ENCODE assay signal across 24 mouse cellular contexts in the genomic region with DNA sequence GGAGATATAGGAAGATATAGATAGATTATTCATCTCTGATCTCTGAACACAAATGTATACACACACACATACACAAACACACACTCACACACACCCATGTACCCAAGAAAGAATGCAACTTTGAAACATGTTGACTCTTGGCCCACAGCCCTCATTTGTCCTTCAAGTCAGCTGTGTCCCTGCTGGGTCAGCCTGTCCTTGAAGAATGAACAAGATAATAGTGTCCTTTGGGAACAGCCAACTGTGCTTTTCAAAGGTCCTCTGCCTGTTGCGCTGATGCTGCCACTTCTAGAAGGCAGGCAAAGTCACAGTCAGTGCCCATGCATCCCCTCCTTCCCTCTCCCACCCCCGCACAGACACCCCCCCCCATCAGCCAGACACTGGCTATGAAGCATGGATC.
A peak's percentile ranks its signal among the peaks of the same experiment; 100 is the strongest.
DNase-seq lines count a peak whose midpoint lies in the region; ATAC-seq lines count a peak whose summit lies in the region.
"Had no signal": no experiment of that assay in that cellular context is flagged by ENCODE, and none has a peak within 500 bp of the region (broad histone marks: within the 10 kb centered on the region; RNA-seq: fewer than 3 reads in every experiment).

No protein-coding gene starts in this region.

- no peak overlapping the region for H3K4me3 ChIP-seq in heart, embryonic 13.5 days
- H3K4me3 ChIP-seq: embryonic facial prominence, embryonic 13.5 days; forebrain, embryonic 12.5 days; heart, adult 2 months; hindbrain, embryonic 12.5 days had no signal

- H3K27ac ChIP-seq in heart, embryonic 13.5 days (replicated peaks): 0 out of 2 replicates have a peak overlapping the region, but pooled peaks have one; percentile 20
- H3K27ac ChIP-seq: embryonic facial prominence, embryonic 13.5 days; forebrain, embryonic 12.5 days; heart, adult 2 months; hindbrain, embryonic 12.5 days had no signal

- no peak overlapping the region for H3K4me2 ChIP-seq in heart, embryonic 13.5 days
- H3K4me2 ChIP-seq: embryonic facial prominence, embryonic 13.5 days; forebrain, embryonic 12.5 days; hindbrain, embryonic 12.5 days had no signal

- H3K4me1 ChIP-seq in heart, embryonic 13.5 days: peaks cover 18% of the 10 kb centered on the region
- H3K4me1 ChIP-seq: embryonic facial prominence, embryonic 13.5 days; forebrain, embryonic 12.5 days; hindbrain, embryonic 12.5 days had no signal

- H3K27me3 ChIP-seq in heart, embryonic 13.5 days (replicated peaks): no peaks in the 10 kb centered on the region
- H3K27me3 ChIP-seq: CH12.LX; hindbrain, embryonic 12.5 days had no signal

- ATAC-seq in heart, embryonic 13.5 days (ENCODE audit: extremely low read depth, insufficient number of reproducible peaks, low FRiP score, low TSS enrichment): no peak
- ATAC-seq: activated CD4-positive, CD25-positive, alpha-beta regulatory T cell, adult 4 months; forebrain, embryonic 16.5 days; hindbrain, embryonic 16.5 days; inflammation-experienced regulatory T-cells, adult 6 months; intestine, postnatal 0 days; Patski had no signal

- H3K36me3 ChIP-seq in heart, embryonic 13.5 days: peaks cover 34% of the 10 kb centered on the region
- H3K36me3 ChIP-seq: embryonic facial prominence, embryonic 13.5 days; forebrain, embryonic 12.5 days; hindbrain, embryonic 12.5 days had no signal

- peak; percentile 46 for DNase-seq in adrenal gland, adult 8-10 months
- DNase-seq in adrenal gland, postnatal 25 days: no peak
- no peak for DNase-seq in heart, adult 8-10 months (ENCODE audit: low spot score)
- peak; percentile 53 for DNase-seq in ovary, adult 18-20 months (ENCODE audit: low spot score)
- DNase-seq in ovary, postnatal 10 days (ENCODE audit: low spot score): no peak
- DNase-seq in thymus, postnatal 36 days: no peak
- DNase-seq: cerebellum, adult 18-20 months; cerebellum, adult 9-11 months; cerebellum, postnatal 36 days; gastrocnemius, postnatal 10 days; heart, adult 2 months; heart, postnatal 36 days; kidney, adult 8-10 months had no signal

- no peaks in the 10 kb centered on the region for H3K9me3 ChIP-seq in heart, embryonic 13.5 days
- H3K9me3 ChIP-seq: embryonic facial prominence, embryonic 13.5 days; forebrain, embryonic 12.5 days; hindbrain, embryonic 12.5 days had no signal

- 78% methylated on average over 2 of the region's 2 CpGs for WGBS in heart, embryonic 13.5 days

- no peak overlapping the region for H3K9ac ChIP-seq in heart, embryonic 13.5 days
- H3K9ac ChIP-seq: embryonic facial prominence, embryonic 13.5 days; forebrain, embryonic 12.5 days; hindbrain, embryonic 12.5 days had no signal

Comparison
In these comparisons a context has a peak if more than half of its experiments do, and no peak if none do; other contexts are left out.
1. DNase-seq: peak in adrenal gland, adult 8-10 months (single experiment) and ovary, adult 18-20 months (single experiment); none in adrenal gland, postnatal 25 days (single experiment), heart, adult 8-10 months (single experiment), ovary, postnatal 10 days (single experiment) and thymus, postnatal 36 days (0 of 2).